Mouse (Mus musculus) heart, postnatal 0 days (tissue): ENCODE results near the gene Ywhag. TPM values are rescaled to one million over a fixed set of nuclear protein-coding genes. Genes with fewer than 3 reads are reported as not detected.
A peak's percentile ranks its signal among the peaks of the same experiment; 100 is the strongest.

Source experiments
- ATAC-seq: fragments of 200-750 bp; cut with Nextera tagmentation; 2 replicates; pipeline ENCODE4 v1.8.0; 2017; ENCODE audit warnings: low read depth, moderate number of reproducible peaks, moderate library complexity; ENCODE audit not compliant: insufficient read depth
- DNase-seq: peaks from one replicate; pipeline ENCODE4 v3.0.0-alpha.2; 2016; ENCODE audit warnings: low spot score
- H3K27ac ChIP-seq: fragments of 300-500 bp; sonication (generic); 2 replicates; pipeline ENCODE4 v1.5.1; 2014; ENCODE audit warnings: low read depth, mild to moderate bottlenecking
- H3K27me3 ChIP-seq: fragments of 300-500 bp; sonication (generic); 2 replicates; pipeline ENCODE4 v1.6.1; 2014; ENCODE audit warnings: low read length, mixed read lengths; ENCODE audit not compliant: control insufficient read depth, insufficient read depth
- H3K36me3 ChIP-seq: fragments of 300-500 bp; sonication (generic); replicated peaks from 2 replicates; pipeline ENCODE4 v1.6.1; 2014; ENCODE audit warnings: low read length, mixed read lengths; ENCODE audit not compliant: control insufficient read depth, insufficient read depth
- H3K4me1 ChIP-seq: fragments of 300-500 bp; sonication (generic); 2 replicates; pipeline ENCODE4 v1.6.1; 2014; ENCODE audit warnings: antibody characterized with exemption; ENCODE audit not compliant: control insufficient read depth, insufficient read depth
- H3K4me2 ChIP-seq: fragments of 300-500 bp; sonication (generic); 2 replicates; pipeline ENCODE4 v1.6.1; 2014; ENCODE audit warnings: low read depth, mild to moderate bottlenecking, low read length, moderate library complexity
- H3K4me3 ChIP-seq: fragments of 300-500 bp; sonication (generic); 2 replicates; pipeline ENCODE4 v1.5.1; 2014; ENCODE audit warnings: low read depth, low read length
- H3K9ac ChIP-seq: fragments of 300-500 bp; sonication (generic); replicated peaks from 2 replicates; pipeline ENCODE4 v1.6.1; 2014; ENCODE audit warnings: low read depth, low read length, mixed read lengths
- H3K9me3 ChIP-seq: fragments of 300-500 bp; sonication (generic); replicated peaks from 2 replicates; pipeline ENCODE4 v1.6.1; 2016; ENCODE audit warnings: low read length; ENCODE audit not compliant: control insufficient read depth
- CTCF ChIP-seq: IDR thresholded peaks from 2 replicates; pipeline ENCODE4 v1.5.1; 2016; ENCODE audit warnings: antibody characterized with exemption, control low read depth, low read depth
- EP300 ChIP-seq: IDR thresholded peaks from 2 replicates; pipeline ENCODE4 v1.6.1; 2016; ENCODE audit warnings: antibody characterized with exemption, low read depth
- WGBS: fragments of 180-500 bp; shearing (Covaris S2); extraction: QIAGEN DNeasy Blood & Tissue Kit; methylation state at CpG from one replicate; pipeline ENCODE4 v1.1.7; 2014; 5-methylcytosine and 5-hydroxymethylcytosine counted together
- polyA plus RNA-seq: library from polyadenylated mRNA; unstranded; fragments of >200 nt; fragmentation: Nextera tagmentation; extraction: Ambion mirVana; gene quantifications from 2 replicates; pipeline ENCODE4 v1.2.1, GENCODE M21; 2015
- total RNA-seq: library from RNA; depleted of rRNA; stranded (reverse); fragments of >200 nt; gene quantifications from 2 replicates; pipeline ENCODE4 v1.2.3, GENCODE M21; 2014; ENCODE audit warnings: low replicate concordance

Ywhag gene
- total and polyA plus RNA-seq, 2 experiments from 2014 or later: 67.2 to 149 TPM

DNA sequence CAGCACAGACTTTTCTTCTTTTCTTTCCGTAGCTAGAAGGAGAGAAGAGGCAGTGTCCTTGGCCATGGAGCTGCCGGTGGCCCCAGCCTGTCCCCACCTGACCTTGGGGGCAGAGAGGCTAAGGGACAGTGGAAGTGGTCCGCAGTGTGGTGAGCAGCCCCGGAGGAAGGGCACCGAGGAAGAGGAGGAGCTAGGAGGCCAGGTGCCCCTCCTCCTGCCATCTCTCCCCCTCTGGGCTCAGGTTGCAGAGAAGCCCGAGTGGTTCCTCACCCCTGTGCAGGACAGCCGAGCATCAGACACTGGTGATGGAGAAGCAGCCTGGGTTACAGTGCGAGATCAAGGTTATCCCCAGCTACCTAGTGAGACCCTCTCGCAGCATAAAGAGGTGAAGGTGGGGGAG is 39.9 kb upstream of the Ywhag start, which contains the start of gene Ssc4d:
Gene Ssc4d, minus strand, starts transcription at position 167 of the 400 bp plus-strand sequence.
- DNase-seq (no peak), ATAC-seq (no peak)
- WGBS: 35% methylated on average over 9 of the region's 9 CpGs
- Histone ChIP-seq H3K9ac (no peak within 1 kb of the TSS), H3K27ac (no peak within 1 kb of the TSS), H3K36me3 (no peaks in the 10 kb centered on the region), H3K4me3 (no peak within 1 kb of the TSS), H3K9me3 (no peaks in the 10 kb centered on the region), H3K27me3 (no peaks in the 10 kb centered on the region), H3K4me1 (no peaks in the 10 kb centered on the region), H3K4me2 (no peak within 1 kb of the TSS)
- TF ChIP-seq CTCF (no peak), EP300 (no peak)

GRCm38 (mm10) chr5:135971876-135972275 is 37.5 kb upstream of the Ywhag start:
- H3K36me3 ChIP-seq: no peaks in the 10 kb centered on the region
- H3K4me1 ChIP-seq: no peaks in the 10 kb centered on the region
- no peaks in the 10 kb centered on the region for H3K9me3 ChIP-seq
- no peak for DNase-seq
- 79% methylated on average over 7 of the region's 7 CpGs for WGBS
- H3K27ac ChIP-seq: no peak overlapping the region
- no peak overlapping the region for H3K9ac ChIP-seq
- H3K4me3 ChIP-seq: no peak overlapping the region
- no peak for ATAC-seq
- no peak for TF ChIP-seq CTCF
- no peak for TF ChIP-seq EP300
- no peak overlapping the region for H3K4me2 ChIP-seq
- no peaks in the 10 kb centered on the region for H3K27me3 ChIP-seq

DNA sequence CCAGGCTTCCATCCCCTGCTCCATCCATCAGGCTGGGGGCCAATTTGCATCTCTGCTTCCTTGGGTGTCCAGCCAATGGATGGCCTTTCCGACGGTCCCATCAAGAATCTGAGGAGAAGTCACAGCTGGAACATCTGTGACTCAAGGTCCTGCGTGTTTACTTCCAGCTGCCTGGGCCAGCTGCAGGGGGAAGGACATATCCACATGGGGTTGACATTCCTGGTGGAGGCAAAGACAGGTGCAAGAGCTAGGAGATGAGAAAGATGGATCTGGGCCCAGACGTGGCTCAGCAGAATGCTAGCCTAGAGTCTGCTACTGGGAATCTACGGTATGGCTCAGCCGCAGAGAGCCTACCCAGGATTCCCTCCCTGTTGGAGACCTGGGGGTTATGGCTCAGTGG is 35.8 kb upstream of the Ywhag start:
- TF ChIP-seq EP300 (no peak), CTCF (no peak)
- Histone ChIP-seq H3K4me2 (no peak overlapping the region), H3K4me3 (no peak overlapping the region), H3K9ac (no peak overlapping the region), H3K4me1 (peaks cover 5% of the 10 kb centered on the region; the same call in 1 of the 2 replicates), H3K36me3 (no peaks in the 10 kb centered on the region), H3K27ac (no peak overlapping the region), H3K9me3 (no peaks in the 10 kb centered on the region), H3K27me3 (no peaks in the 10 kb centered on the region)
- no peak for ATAC-seq
- no peak for DNase-seq
- WGBS: 65% methylated on average over 6 of the region's 6 CpGs

DNA sequence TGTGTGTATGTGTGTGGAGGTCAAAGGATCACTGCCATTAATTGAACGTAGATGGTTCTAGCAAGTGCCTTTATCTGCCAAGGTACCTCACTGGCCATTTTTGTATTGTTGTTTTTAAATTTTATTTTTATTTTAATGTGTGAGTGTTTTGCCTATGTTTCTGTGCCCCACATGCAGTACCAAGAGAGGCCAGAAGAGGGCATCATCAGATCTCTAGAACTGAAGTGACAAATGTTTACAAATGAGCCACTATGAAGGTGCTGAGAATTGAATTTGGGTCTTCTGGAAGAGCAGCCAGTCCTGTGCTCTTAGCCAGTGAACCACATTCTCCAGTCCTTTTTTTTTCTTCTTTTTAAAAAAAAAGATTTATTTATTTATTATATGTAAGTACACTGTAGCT is 34.4 kb upstream of the Ywhag start:
- TF ChIP-seq CTCF: peak; percentile 57
- no peak for TF ChIP-seq EP300
- WGBS: 59% methylated on average over 1 of the region's 1 CpGs
- DNase-seq: no peak
- H3K9me3 ChIP-seq: no peaks in the 10 kb centered on the region
- no peak overlapping the region for H3K4me2 ChIP-seq
- no peak for ATAC-seq
- no peaks in the 10 kb centered on the region for H3K36me3 ChIP-seq
- H3K9ac ChIP-seq: no peak overlapping the region
- H3K4me1 ChIP-seq: peaks cover 9% of the 10 kb centered on the region; the same call in 1 of the 2 replicates
- no peaks in the 10 kb centered on the region for H3K27me3 ChIP-seq
- no peak overlapping the region for H3K4me3 ChIP-seq
- no peak overlapping the region for H3K27ac ChIP-seq

DNA sequence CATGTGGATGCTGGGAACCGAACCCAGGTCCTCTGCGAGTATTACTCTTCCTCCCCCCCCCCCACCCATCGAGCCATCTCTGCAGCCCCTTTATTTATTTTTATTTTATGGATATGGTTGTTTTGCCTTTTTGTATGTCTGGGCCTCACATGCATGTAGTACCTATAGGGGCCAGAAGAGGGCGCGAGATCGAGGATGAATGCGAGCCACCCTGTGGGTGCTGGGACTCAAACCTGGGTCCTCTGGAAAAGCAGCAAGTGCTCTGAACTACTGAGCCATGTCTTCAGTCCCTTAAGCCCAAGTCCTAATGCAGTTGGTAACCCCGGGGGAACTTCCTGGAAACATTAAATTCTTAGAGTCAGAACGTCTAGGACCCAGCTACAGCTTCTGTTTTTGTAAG is 32.5 kb upstream of the Ywhag start:
- peaks cover 16% of the 10 kb centered on the region for H3K4me1 ChIP-seq
- H3K27me3 ChIP-seq: no peaks in the 10 kb centered on the region
- no peaks in the 10 kb centered on the region for H3K36me3 ChIP-seq
- H3K9me3 ChIP-seq: no peaks in the 10 kb centered on the region
- H3K27ac ChIP-seq: no peak overlapping the region
- ATAC-seq (no peak), DNase-seq (no peak)
- H3K4me2 ChIP-seq: no peak overlapping the region
- TF ChIP-seq CTCF: peak; percentile 21; the same call in 1 of the 2 replicates
- no peak for TF ChIP-seq EP300
- H3K9ac ChIP-seq: no peak overlapping the region
- H3K4me3 ChIP-seq: no peak overlapping the region
- 57% methylated on average over 9 of the region's 9 CpGs for WGBS

- H3K4me2 ChIP-seq: peak overlapping the region; percentile 48
- H3K27me3 ChIP-seq: no peaks in the 10 kb centered on the region
- no peak overlapping the region for H3K27ac ChIP-seq
- DNase-seq (no peak), ATAC-seq (no peak)
- peaks cover 23% of the 10 kb centered on the region for H3K4me1 ChIP-seq
- no peak overlapping the region for H3K4me3 ChIP-seq
- H3K9ac ChIP-seq: no peak overlapping the region
- H3K9me3 ChIP-seq: no peaks in the 10 kb centered on the region
- no peak for TF ChIP-seq EP300
- no peak; the same call in 1 of the 2 replicates for TF ChIP-seq CTCF
- no peaks in the 10 kb centered on the region for H3K36me3 ChIP-seq
- WGBS: 5% methylated on average over 24 of the region's 24 CpGs
Observed at GRCm38 (mm10) chr5:135965501-135965930, 31.1 kb upstream of the Ywhag start.
